10 mouse cellular contexts compared by ENCODE assay signal in genomic region chr17:63493876-63494580, GRCm38 (mm10). TPM values are rescaled to one million over a fixed set of nuclear protein-coding genes. Genes with fewer than 3 reads are reported as not detected.
A peak's percentile ranks its signal among the peaks of the same experiment; 100 is the strongest.
DNase-seq lines count a peak whose midpoint lies in the region; ATAC-seq and TF ChIP-seq lines count a peak whose summit lies in the region.
"Had no signal": no experiment of that assay in that cellular context is flagged by ENCODE, and none has a peak within 500 bp of the region (broad histone marks: within the 10 kb centered on the region; RNA-seq: fewer than 3 reads in every experiment).

No protein-coding gene starts in this region.

- no peak for TF ChIP-seq RAD21 in MEL (IDR thresholded peaks at IDR 0.05; ENCODE audit: low read depth, low read length)

- ATAC-seq in kidney, postnatal 0 days (replicated peaks; ENCODE audit: low FRiP score, low read depth): no peak
- ATAC-seq in kidney, embryonic 16.5 days (ENCODE audit: low FRiP score, low TSS enrichment): no peak
- no peak for ATAC-seq in lung, postnatal 0 days
- peak; percentile 49; the same call in 1 of the 2 replicates for ATAC-seq in limb, embryonic 14.5 days (ENCODE audit: low FRiP score, low read depth)

- H3K9ac ChIP-seq in kidney, postnatal 0 days (ENCODE audit: low read depth, low read length): no peak overlapping the region
- no peak overlapping the region for H3K9ac ChIP-seq in kidney, embryonic 16.5 days (replicated peaks; ENCODE audit: low read length)
- no peak overlapping the region for H3K9ac ChIP-seq in lung, postnatal 0 days (replicated peaks; ENCODE audit: low read depth)
- no peak overlapping the region for H3K9ac ChIP-seq in MEL (ENCODE audit: control insufficient read depth, low read depth, low read length, poor library complexity, severe bottlenecking)
- H3K9ac ChIP-seq in limb, embryonic 14.5 days (ENCODE audit: low read depth, low read length, severe bottlenecking): no peak overlapping the region
- H3K9ac ChIP-seq: stomach, embryonic 15.5 days had no signal

- H3K79me2 ChIP-seq in MEL (ENCODE audit: control insufficient read depth, insufficient read depth, low read length, poor library complexity): peaks cover 52% of the 10 kb centered on the region

- no peak overlapping the region for H3K27ac ChIP-seq in kidney, postnatal 0 days
- H3K27ac ChIP-seq in kidney, embryonic 16.5 days (ENCODE audit: low read length): no peak overlapping the region
- H3K27ac ChIP-seq in lung, postnatal 0 days (ENCODE audit: low read length): no peak overlapping the region
- no peak overlapping the region for H3K27ac ChIP-seq in MEL (ENCODE audit: control insufficient read depth, low read depth, low read length)
- H3K27ac ChIP-seq in limb, embryonic 14.5 days (replicated peaks; ENCODE audit: low read depth, low read length): 0 out of 2 replicates have a peak overlapping the region, but pooled peaks have one; percentile 11

- H3K36me3 ChIP-seq in kidney, postnatal 0 days (ENCODE audit: insufficient read depth, low read length): no peaks in the 10 kb centered on the region
- H3K36me3 ChIP-seq in kidney, embryonic 16.5 days (ENCODE audit: insufficient read depth, low read length): peaks cover 7% of the 10 kb centered on the region; the same call in 1 of the 2 replicates
- H3K36me3 ChIP-seq in lung, postnatal 0 days (ENCODE audit: insufficient read depth, low read length): 0 out of 2 replicates have a peak, but pooled peaks cover 2% of the 10 kb centered on the region
- peaks cover 0 to 16% of the 10 kb centered on the region in 2 experiments; a peak in 3 of 4 replicates for H3K36me3 ChIP-seq in MEL (ENCODE audit: control insufficient read depth in 1 of 2, insufficient read depth in 2 of 2, low read length in 2 of 2)
- H3K36me3 ChIP-seq in limb, embryonic 14.5 days (ENCODE audit: control insufficient read depth, insufficient read depth, low read length): peaks cover 5% of the 10 kb centered on the region; the same call in 1 of the 2 replicates

- WGBS in kidney, postnatal 0 days: 51% methylated on average over 7 of the region's 7 CpGs
- 49% methylated on average over 7 of the region's 7 CpGs for WGBS in kidney, embryonic 16.5 days
- WGBS in lung, postnatal 0 days: 53% methylated on average over 7 of the region's 7 CpGs
- whole genome bisulfite sequencing in limb, embryonic 14.5 days: 41% methylated on average over 7 of the region's 7 CpGs

- DNase-seq in kidney, postnatal 0 days (ENCODE audit: low spot score): peak; percentile 11
- DNase-seq in lung, postnatal 0 days (ENCODE audit: low spot score): peak; percentile 20
- no peak for DNase-seq in lung, postnatal 4 days
- DNase-seq in MEL (ENCODE audit: low read depth, low spot score): no peak
- DNase-seq in limb, embryonic 14.5 days (ENCODE audit: low spot score): peak; percentile 52
- no peak for DNase-seq in embryo, embryonic 9.5 days (ENCODE audit: extremely low spot score)
- DNase-seq: right cerebral cortex, postnatal 14 days had no signal

- H3K4me1 ChIP-seq in kidney, postnatal 0 days (replicated peaks; ENCODE audit: insufficient read depth, low read length): peaks cover 19% of the 10 kb centered on the region
- H3K4me1 ChIP-seq in kidney, embryonic 16.5 days (ENCODE audit: insufficient read depth, low read length): peaks cover 59% of the 10 kb centered on the region
- peaks cover 15% of the 10 kb centered on the region for H3K4me1 ChIP-seq in lung, postnatal 0 days (ENCODE audit: insufficient read depth, low read depth, low read length)
- H3K4me1 ChIP-seq in MEL (ENCODE audit: control insufficient read depth in 1 of 2, insufficient read depth in 2 of 2, low read length in 2 of 2): peaks cover 8 to 10% of the 10 kb centered on the region in 2 experiments
- peaks cover 46% of the 10 kb centered on the region for H3K4me1 ChIP-seq in limb, embryonic 14.5 days (ENCODE audit: control insufficient read depth, insufficient read depth, low read length)

- no peak overlapping the region for H3K4me3 ChIP-seq in kidney, postnatal 0 days (replicated peaks; ENCODE audit: low read depth, low read length)
- H3K4me3 ChIP-seq in kidney, embryonic 16.5 days (ENCODE audit: low read length): no peak overlapping the region
- no peak overlapping the region for H3K4me3 ChIP-seq in lung, postnatal 0 days (ENCODE audit: low read depth, low read length)
- H3K4me3 ChIP-seq in MEL (ENCODE audit: control insufficient read depth in 1 of 2, insufficient read depth in 1 of 2, low read depth in 2 of 2, low read length in 2 of 2): no peak overlapping the region
- no peak overlapping the region for H3K4me3 ChIP-seq in limb, embryonic 14.5 days (replicated peaks; ENCODE audit: low read length)
- H3K4me3 ChIP-seq: stomach, embryonic 15.5 days had no signal

- H3K27me3 ChIP-seq in kidney, postnatal 0 days (ENCODE audit: insufficient read depth, low read length): no peaks in the 10 kb centered on the region
- no peaks in the 10 kb centered on the region for H3K27me3 ChIP-seq in kidney, embryonic 16.5 days (ENCODE audit: insufficient read depth, low read length)
- no peaks in the 10 kb centered on the region for H3K27me3 ChIP-seq in lung, postnatal 0 days (replicated peaks; ENCODE audit: insufficient read depth, low read length)
- no peaks in the 10 kb centered on the region for H3K27me3 ChIP-seq in MEL (ENCODE audit: control insufficient read depth in 1 of 2, insufficient read depth in 2 of 2, low read length in 2 of 2)
- H3K27me3 ChIP-seq in limb, embryonic 14.5 days (ENCODE audit: control insufficient read depth, insufficient read depth, low read length): no peaks in the 10 kb centered on the region
- H3K27me3 ChIP-seq: megakaryocyte, embryonic 14.5 days; stomach, embryonic 15.5 days had no signal

- no peak for TF ChIP-seq EP300 in lung, postnatal 0 days (IDR thresholded peaks at IDR 0.05)
- no peak for TF ChIP-seq EP300 in MEL (IDR thresholded peaks at IDR 0.05; ENCODE audit: low read depth in 1 of 2, low read length in 2 of 2)

- no peaks in the 10 kb centered on the region for H3K9me3 ChIP-seq in kidney, postnatal 0 days (replicated peaks; ENCODE audit: low read length)
- no peaks in the 10 kb centered on the region for H3K9me3 ChIP-seq in kidney, embryonic 16.5 days (ENCODE audit: low read length)
- H3K9me3 ChIP-seq in lung, postnatal 0 days (ENCODE audit: low read length): no peaks in the 10 kb centered on the region
- H3K9me3 ChIP-seq in MEL (replicated peaks; ENCODE audit: insufficient read depth, low read length): no peaks in the 10 kb centered on the region
- no peaks in the 10 kb centered on the region for H3K9me3 ChIP-seq in limb, embryonic 14.5 days (ENCODE audit: control insufficient read depth, low read length)
- H3K9me3 ChIP-seq: megakaryocyte, embryonic 14.5 days; stomach, embryonic 15.5 days had no signal

- no peak for TF ChIP-seq POLR2A in MEL (IDR thresholded peaks at IDR 0.05; ENCODE audit: control insufficient read depth in 1 of 2, insufficient read depth in 1 of 2, low read depth in 1 of 2, low read length in 2 of 2, poor library complexity in 1 of 2)
- no peak for TF ChIP-seq POLR2A in limb, embryonic 14.5 days (IDR thresholded peaks at IDR 0.05; ENCODE audit: borderline replicate concordance, extremely low read depth, insufficient read depth, insufficient read length)

- H3K4me2 ChIP-seq in kidney, postnatal 0 days (ENCODE audit: low read length): no peak overlapping the region
- H3K4me2 ChIP-seq in kidney, embryonic 16.5 days (replicated peaks; ENCODE audit: low read depth, low read length): no peak overlapping the region
- no peak overlapping the region for H3K4me2 ChIP-seq in lung, postnatal 0 days (replicated peaks; ENCODE audit: low read depth, low read length)
- H3K4me2 ChIP-seq in limb, embryonic 14.5 days (replicated peaks; ENCODE audit: low read depth, low read length, severe bottlenecking): peak overlapping the region; percentile 10; the same call in 1 of the 2 replicates
- H3K4me2 ChIP-seq: stomach, embryonic 15.5 days had no signal

- no peak for TF ChIP-seq CTCF in kidney, postnatal 0 days (IDR thresholded peaks at IDR 0.05; ENCODE audit: low read depth)
- no peak for TF ChIP-seq CTCF in lung, postnatal 0 days (IDR thresholded peaks at IDR 0.05)
- TF ChIP-seq CTCF in MEL (IDR thresholded peaks at IDR 0.05 in 2 of 3, conservative IDR thresholded peaks at IDR 0.05 in 1 of 3; ENCODE audit: control insufficient read depth in 1 of 3, insufficient read depth in 1 of 3, low read depth in 2 of 3, low read length in 3 of 3, poor library complexity in 1 of 3, severe bottlenecking in 1 of 3): no peak

TF ChIP-seq in MEL, 35 proteins besides CTCF, POLR2A, EP300 and RAD21 (continues in another document):
- TF ChIP-seq ZNF384 (IDR thresholded peaks at IDR 0.05; ENCODE audit: low read depth, low read length): peak; percentile 31; the same call in 1 of the 2 replicates
- no peak for TF ChIP-seq MEF2A (IDR thresholded peaks at IDR 0.05; ENCODE audit: extremely low read depth, insufficient replicate concordance, low read depth, low read length, poor library complexity, severe bottlenecking)
- no peak for TF ChIP-seq UBTF (IDR thresholded peaks at IDR 0.05; ENCODE audit: borderline replicate concordance, insufficient read depth, low read depth, low read length)
- TF ChIP-seq E2F4 (IDR thresholded peaks at IDR 0.05; ENCODE audit: borderline replicate concordance, low read depth, low read length): no peak
- TF ChIP-seq ZC3H11A (IDR thresholded peaks at IDR 0.05; ENCODE audit: low read depth, low read length): no peak
- peak; percentile 24; the same call in 1 of the 2 replicates for TF ChIP-seq USF1 (IDR thresholded peaks at IDR 0.05; ENCODE audit: low read depth, low read length)
- TF ChIP-seq MXI1 (IDR thresholded peaks at IDR 0.05; ENCODE audit: low read depth, low read length): no peak
- no peak for TF ChIP-seq TBP (IDR thresholded peaks at IDR 0.05; ENCODE audit: low read depth, low read length)
- no peak for TF ChIP-seq MAFK (IDR thresholded peaks at IDR 0.05; ENCODE audit: borderline replicate concordance, low read depth, low read length)
- no peak for TF ChIP-seq TCF12 (IDR thresholded peaks at IDR 0.05; ENCODE audit: low read depth, low read length)
- TF ChIP-seq ZMIZ1 (IDR thresholded peaks at IDR 0.05; ENCODE audit: low read depth, low read length): no peak
- TF ChIP-seq TAL1 (IDR thresholded peaks at IDR 0.05; ENCODE audit: low read length): no peak
- no peak for TF ChIP-seq POLR2AphosphoS5 (IDR thresholded peaks at IDR 0.05; ENCODE audit: borderline replicate concordance, low read depth, low read length)
- TF ChIP-seq CHD2 (IDR thresholded peaks at IDR 0.05; ENCODE audit: low read length): no peak

RNA-seq across cellular contexts. Expression of gene Fbxl17, which starts 5.8 kb away (rescaled TPM):
- 6.5 and 9.0 TPM in 2 replicates for polyA plus RNA-seq in kidney, postnatal 0 days (2015; fragmentation: Nextera tagmentation; extraction: Ambion mirVana)
- 4.7 and 5.2 TPM in 2 replicates for polyA plus RNA-seq in kidney, embryonic 16.5 days (2015; fragmentation: Nextera tagmentation; extraction: Ambion mirVana)
- 6.9 and 7.6 TPM in 2 replicates for polyA plus RNA-seq in lung, postnatal 0 days (2015; fragmentation: Nextera tagmentation; extraction: Ambion mirVana)
- 4.4 and 5.0 TPM in 2 replicates for total RNA-seq in MEL (2012; rRNA removed)
- polyA plus RNA-seq in MEL (2012; ENCODE audit: insufficient read depth in 1 of 2, insufficient read length in 2 of 2, low read depth in 1 of 2, low replicate concordance in 2 of 2, missing spikeins in 1 of 2): 1 to 10 TPM in 1 of 2 experiments, not detected in 1; 9.7 TPM
- 12.6 and 13.3 TPM in 2 replicates for polyA plus RNA-seq in limb, embryonic 14.5 days (2012; rRNA removed)
- 12.9 and 14.7 TPM in 2 replicates for polyA plus RNA-seq in limb, embryonic 14.5 days (2014; fragmentation: Nextera tagmentation; extraction: Ambion mirVana)

Comparison
In these comparisons a context has a peak if more than half of its experiments do, and no peak if none do; other contexts are left out.
1. DNase-seq: peak in kidney, postnatal 0 days (single experiment), lung, postnatal 0 days (single experiment) and limb, embryonic 14.5 days (single experiment); none in lung, postnatal 4 days (0 of 2), MEL (single experiment) and embryo, embryonic 9.5 days (single experiment).